Mouse (Mus musculus) heart, adult 8-10 months (tissue): ENCODE data around the gene Fgf8. TPM values are rescaled to one million over a fixed set of nuclear protein-coding genes. Genes with fewer than 3 reads are reported as not detected.
A peak's percentile ranks its signal among the peaks of the same experiment; 100 is the strongest.

ENCODE experiments used
- DNase-seq: peaks from one replicate; pipeline ENCODE4 v3.0.0; 2022; ENCODE audit warnings: low spot score
- total RNA-seq, 4 experiments: library from RNA; stranded (reverse); gene quantifications; 2 replicates each; pipeline ENCODE4 v1.2.4; 2022

Gene Fgf8
- not detected for total RNA-seq

GRCm38 (mm10) chr19:45742218-45742983 is at the start of gene Fgf8:
Fgf8 (minus strand) TSS chr19:45742915.
- DNase-seq: no peak

DNA sequence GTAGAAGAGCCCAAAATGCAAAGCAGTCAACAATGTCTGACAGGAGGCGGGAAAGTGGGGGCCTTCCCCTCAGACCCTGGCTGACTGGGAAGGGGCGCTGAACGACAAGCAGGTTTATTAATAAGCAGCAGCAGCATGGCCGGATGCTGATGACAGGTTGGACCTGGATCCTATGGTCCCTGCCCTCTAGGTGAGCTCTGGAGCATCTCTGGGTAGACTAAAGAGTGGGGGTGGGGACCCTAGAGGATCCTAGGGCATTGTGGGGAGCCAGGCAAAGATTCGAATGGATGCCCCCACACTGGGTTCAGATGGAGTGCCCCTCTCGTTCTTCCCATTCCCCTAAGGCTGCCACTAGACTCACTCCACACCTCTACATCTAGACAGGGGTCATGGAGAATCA is 49.7 kb upstream of the Fgf8 start:
- DNase-seq: no peak

GRCm38 (mm10) chr19:45789888-45790874 is 47.5 kb upstream of the Fgf8 start:
- DNase-seq: no peak

- DNase-seq: no peak
Measured at GRCm38 (mm10) chr19:45789365-45789764, 46.6 kb upstream of the Fgf8 start.

- no peak for DNase-seq
Measured at GRCm38 (mm10) chr19:45788337-45788736, 45.6 kb upstream of the Fgf8 start.

DNA sequence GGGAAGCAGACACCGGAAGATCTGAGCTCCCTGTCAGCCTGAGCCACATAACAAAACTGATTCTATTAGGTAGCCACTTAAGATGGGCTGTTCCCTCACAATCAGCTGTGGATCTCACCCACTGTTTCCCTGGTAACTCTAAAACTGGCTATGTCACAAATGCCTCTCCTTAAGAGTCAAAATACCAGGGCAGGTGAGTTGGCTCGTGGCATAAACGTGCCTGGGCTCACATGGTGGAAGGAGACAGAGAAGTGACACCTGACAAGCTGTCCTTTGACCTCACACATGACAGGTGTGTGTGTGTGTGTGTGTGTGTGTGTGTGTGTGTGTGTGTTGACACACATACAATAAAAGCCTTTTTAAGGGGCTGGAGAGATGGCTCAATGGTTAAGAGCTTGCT is 44.7 kb upstream of the Fgf8 start:
- no peak for DNase-seq

GRCm38 (mm10) chr19:45785470-45785869 is 42.8 kb upstream of the Fgf8 start:
- DNase-seq: no peak

DNA sequence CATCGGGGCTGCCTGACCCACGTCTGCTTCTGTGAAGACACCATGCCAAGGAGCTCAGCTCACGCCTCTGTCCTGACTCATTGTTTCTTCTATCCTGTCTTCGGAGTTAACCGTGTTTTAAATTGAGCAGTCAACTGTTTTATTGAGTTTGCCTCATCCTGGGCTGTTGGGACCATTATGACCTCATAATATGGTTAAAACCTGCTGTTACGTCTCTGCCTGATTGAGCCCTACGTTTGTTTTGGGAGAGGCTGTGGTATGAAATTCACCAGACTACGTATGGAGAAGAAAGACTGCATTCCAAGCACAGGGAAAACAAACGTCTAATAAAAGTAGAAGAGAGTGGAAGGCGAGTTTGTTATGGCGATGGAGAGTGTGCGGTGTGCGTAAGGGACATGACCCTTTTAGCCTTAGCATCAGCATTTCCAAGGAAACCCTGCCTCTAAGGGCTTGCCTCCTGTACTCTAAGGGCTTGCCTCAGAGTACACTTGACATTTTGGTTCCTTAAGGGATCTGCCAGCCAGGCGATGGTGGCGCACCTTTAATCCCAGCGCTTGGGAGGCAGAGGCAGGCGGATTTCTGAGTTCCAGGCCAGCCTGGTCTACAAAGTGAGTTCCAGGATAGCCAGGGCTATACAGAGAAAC is 41.3 kb upstream of the Fgf8 start:
- peak; percentile 15 for DNase-seq

DNA sequence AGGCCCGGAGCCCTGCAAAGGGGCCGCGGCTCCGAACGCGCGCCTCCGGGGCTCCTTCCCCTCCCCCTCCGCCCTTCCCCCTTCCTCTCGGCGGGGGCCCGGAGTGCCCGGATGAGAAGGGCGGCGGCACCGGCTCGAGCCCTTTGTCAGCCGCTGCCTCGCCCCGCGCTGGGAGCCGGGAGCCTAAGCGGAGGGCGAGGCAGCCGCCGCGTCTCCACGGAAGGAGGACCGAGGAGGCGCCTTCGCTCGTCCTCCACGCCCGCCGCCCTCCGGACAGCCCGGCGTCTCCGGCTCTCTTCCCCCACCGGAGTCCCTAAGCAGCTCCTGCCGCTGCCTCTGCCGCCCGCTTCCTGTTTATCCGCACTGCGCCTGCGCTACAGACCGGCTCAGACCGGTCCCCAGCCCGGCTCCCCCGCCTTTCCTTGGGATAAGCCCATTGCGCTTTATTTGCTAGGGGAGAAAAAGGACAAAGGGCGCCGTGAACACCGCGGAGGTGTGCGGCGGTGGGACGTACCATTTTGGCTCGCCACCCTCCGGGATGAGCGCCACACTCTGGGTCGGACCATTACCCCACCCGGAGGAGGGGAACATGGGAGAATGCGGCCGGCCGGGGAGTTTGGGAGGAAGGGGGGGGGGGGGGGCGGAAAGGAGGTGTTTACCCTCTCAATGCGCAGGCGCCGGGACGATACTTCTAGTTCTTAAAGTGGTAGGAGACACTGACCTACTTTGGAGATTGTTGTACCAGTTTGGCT is 40.6 kb upstream of the Fgf8 start, which contains the start of gene Mgea5:
Gene Mgea5 (minus strand): TSS at position 657 of the 752 bp plus-strand sequence.
- peak; percentile 99 for DNase-seq

DNA sequence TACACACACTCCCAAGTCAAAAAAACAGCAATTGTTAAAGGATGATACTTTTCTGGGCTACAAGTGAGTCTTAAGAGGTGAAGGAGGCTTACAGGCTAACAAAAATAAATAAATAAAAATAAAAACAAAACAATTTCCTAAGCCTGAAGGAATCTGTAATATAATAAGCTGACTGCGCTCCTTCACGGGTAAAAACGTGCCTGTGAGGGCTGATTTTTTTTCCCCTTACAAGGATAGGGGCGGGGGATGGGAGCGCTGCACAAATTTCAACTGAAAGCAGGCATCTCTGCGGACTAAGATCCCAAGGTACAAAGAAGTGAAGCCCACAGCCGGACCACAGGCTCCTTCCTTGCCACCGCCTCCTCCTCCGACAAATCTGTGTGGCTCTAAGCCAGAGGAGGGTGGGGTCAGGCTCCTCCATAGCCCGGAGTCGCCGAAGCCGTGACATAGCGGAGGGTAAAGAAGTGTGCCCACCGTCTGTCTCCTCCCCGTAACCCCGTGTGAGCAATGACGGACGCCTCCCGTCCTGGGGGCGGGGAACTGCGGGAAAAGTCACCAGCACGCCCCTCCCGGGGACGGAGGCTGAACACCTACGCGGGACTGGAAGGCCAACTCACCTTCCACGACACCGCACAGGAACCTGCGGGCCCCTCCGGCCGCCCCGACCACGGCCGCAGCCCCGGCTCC is 39.7 kb upstream of the Fgf8 start:
- peak; percentile 63 for DNase-seq

- no peak for DNase-seq
Measured at GRCm38 (mm10) chr19:45781676-45782075, 39.0 kb upstream of the Fgf8 start.

- DNase-seq: no peak
Measured at GRCm38 (mm10) chr19:45780350-45780915, 37.7 kb upstream of the Fgf8 start.

DNA sequence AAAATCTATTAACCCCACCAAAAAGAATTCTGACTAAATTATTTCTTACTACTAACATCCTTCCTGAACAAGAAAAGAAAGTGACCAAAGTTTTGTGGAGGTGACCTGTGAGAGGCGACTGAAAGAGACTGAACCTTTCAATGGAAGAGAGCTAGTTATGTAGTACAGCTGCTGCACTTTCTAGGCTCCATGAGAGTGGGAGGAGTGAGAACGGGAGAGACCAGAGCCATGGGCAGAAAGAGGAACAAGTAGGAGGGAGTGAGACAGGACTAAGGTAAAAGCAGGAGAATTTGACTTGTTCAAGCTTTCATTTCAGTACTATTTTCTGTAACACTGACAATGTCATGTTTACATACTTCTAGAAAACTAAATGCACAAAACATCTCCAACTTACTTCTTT is 32.8 kb upstream of the Fgf8 start:
- no peak for DNase-seq

- no peak for DNase-seq
Measured at GRCm38 (mm10) chr19:45771501-45771900, 28.8 kb upstream of the Fgf8 start.

DNA sequence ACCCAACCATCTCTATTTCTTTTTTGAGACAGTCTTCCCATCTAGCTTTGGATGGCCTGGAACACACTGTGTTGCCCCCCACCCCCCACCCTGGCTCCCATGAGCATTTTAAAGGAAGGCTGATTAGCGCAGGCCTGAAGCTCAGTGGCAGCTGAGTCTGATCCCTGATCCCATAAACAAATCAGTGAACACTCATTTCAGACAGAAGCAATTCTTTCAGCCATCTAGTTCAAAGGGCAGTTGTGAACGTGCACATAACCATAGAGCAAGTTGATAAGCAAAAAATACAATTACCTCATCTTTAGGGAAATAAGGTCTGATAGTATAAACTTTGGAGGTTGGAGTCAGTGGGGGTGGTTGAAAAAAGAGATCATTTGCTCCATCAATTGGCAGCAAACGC is 18.1 kb upstream of the Fgf8 start:
- no peak for DNase-seq

GRCm38 (mm10) chr19:45758671-45759070 is 16.0 kb upstream of the Fgf8 start:
- DNase-seq: no peak

GRCm38 (mm10) chr19:45753551-45753950 is 10.8 kb upstream of the Fgf8 start:
- no peak for DNase-seq

GRCm38 (mm10) chr19:45751881-45752280 is 9.2 kb upstream of the Fgf8 start:
- DNase-seq: no peak

DNA sequence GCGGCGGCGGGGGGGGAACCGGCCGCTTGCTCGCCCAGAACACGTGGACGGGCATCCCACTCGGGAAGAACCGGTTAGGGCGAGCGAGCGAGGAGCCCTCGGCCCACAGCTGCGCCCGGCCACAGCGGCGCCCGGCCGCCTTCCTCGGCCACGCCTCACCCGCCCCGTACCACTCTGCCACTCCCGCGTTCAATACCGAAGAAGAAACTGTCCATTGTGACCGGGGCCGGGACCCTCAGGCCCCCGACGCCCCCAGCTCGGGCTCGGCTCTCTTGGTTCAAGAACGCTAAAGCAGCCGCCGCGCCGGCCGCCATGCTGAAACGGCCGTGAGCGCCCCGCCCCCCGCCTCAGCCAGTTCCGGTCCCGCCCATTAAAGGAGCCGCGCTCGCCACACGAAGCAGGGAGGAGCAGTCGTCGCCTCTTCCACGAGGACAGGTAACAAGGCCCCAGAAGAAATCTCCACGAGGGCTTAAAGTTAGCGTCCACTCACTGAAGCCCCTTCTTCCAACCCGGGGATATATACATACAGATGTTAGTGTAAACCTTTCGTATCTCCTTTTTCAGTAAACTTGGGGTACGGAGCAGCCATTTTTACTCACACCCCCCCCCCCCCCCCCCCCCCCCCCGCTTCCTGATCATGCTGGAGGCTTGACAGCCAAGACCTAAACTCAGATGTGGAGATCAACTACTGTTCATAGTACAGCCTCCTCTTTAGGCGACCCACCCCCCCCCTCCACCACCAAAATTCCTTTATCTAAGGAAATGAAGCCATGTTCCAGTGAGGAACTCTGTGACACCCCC is 6.7 kb upstream of the Fgf8 start, which contains the start of gene Npm3:
Gene Npm3 (minus strand): TSS at position 349 of the 801 bp plus-strand sequence.
- peak; percentile 77 for DNase-seq
